Mouse (Mus musculus): Measurements from ENCODE around the gene Kcnj11.

The Kcnj11 gene

DNA sequence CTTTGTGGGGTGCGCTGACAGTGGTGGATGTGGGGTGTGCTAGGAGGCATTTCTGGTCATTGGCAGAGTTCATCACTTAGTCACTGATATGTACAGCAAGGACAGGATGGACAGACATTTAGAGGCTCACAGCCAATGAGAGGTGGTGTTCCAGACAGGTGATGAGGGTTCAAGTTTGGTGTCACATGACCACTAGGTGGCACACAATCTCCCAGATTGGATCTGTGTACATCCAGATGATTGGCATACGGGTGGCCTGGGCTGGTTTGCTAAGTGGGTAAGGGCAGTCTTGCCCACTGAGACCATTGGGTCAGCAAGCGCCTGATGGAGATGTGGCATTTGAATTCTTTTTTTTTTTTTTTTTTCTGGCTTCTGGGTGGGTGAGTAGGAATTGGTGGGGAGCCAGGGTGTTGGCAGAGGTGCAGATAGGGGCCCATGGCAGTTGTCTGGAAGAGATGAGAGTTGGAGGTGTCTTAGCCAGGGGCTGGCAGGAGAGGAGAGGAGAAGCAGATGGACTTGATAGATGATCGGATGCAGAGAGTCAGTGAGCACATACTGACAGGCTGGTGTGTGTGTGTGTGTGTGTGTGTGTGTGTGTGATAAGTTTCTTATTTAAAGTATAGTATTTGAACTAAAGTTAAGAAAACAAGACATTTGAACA, 48.3 kb downstream of the Kcnj11 start:
- in situ Hi-C loops (cut with MboI, MseI): no loop called here

DNA sequence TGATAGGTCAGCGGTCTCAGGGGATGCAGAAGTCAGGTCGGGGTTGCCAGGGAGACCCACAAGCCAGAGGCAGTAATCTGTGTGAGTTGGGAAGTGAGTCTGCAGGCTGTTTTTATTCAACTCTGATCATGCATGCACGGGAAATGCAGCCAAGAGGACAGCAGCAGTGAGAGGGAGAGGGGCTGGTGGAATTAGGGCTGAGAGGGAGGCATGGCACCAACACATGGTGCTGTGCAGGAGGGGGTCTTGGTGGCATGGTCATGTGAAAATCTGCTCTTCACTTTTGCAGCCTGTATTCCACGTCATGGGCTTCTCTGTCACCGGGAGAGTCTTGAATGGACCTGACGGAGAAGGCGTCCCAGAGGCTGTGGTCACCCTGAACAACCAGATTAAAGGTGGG, 50.6 kb downstream of the Kcnj11 start:
- in situ Hi-C loops (cut with MboI, MseI): no loop called here

DNA sequence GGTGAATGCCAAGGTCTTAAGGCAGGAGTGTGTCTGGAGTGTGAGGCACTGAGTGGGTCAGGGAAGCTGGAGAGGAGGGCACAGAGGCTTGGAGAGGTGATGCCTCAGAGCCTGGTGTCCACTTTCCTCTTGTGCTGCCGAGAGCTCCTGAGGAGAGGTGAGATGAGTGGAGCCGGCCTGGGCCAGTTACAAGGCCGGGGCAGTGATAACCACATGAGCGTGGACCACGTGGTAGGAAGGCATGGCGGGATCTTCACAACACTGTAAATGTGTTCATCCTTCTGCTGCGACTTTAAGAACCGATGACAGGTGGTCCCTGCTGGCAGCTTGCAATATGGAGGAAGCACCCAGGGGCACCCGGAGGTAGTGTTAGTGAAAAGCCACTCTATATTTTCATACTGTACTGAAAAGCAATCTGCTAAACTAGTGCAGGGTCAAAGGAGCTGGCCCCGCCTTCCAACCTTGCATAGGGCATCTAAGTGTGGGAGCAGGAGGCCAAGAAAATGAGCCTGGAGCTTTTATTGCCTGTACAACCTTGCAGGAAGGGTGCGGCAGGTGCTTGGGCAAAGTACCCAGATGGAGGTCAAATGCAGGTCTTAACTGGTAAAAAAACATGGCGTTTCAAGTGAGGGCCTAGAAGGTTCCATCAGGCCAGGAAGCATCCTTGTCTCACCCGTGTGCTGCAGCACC, 52.5 kb downstream of the Kcnj11 start:
- in situ Hi-C loops (cut with MboI, MseI): no loop called here

DNA sequence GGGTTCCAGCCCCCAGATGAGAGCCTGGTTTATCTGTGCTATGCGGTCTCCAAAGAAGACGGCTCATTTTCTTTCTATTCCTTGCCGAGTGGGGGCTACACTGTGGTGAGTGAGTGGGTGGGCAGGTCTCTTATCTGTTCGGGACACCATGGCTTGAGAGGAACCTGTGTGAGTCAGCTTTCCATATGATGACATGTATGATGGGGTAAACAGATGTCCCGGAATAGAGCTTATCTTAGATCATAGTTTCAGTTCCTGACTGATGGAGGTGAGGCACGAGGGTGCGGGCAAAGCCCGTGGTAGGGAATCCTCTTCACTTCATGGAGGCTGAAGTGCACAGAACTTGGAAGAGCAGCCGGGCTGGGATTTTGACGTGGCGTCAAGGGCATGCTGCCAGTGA, 54.7 kb downstream of the Kcnj11 start:
- in situ Hi-C loops (cut with MboI, MseI): no loop called here

DNA sequence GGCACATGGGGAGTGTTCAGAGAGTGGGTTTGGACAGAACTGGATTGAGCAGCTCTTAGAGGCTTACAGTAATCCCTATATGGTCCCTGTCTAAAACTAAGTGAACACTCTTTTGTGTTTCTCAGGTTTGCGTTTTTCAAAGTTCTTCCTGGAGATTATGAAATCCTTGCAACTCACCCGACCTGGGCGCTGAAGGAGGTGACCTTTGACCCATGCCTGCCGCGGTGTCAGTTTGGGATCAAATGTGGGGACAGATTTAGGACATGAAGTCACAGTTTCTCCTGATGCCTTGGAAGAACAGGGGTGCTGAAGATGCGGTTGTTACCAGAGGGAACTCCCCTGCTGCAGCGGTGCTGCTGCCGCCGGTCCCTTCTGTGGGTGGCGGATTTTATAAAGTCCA, 56.5 kb downstream of the Kcnj11 start:
- in situ Hi-C loops (cut with MboI, MseI): no loop called here

All from regulatory T cell (primary cell).